Mouse (Mus musculus) neural tube, embryonic 15.5 days (tissue): ENCODE measurements around the gene Ak4. TPM values are rescaled to one million over a fixed set of nuclear protein-coding genes. Genes with fewer than 3 reads are reported as not detected.

Experiments used
- polyA plus RNA-seq: library from polyadenylated mRNA; unstranded; fragments of >200 nt; fragmentation: Nextera tagmentation; extraction: Ambion mirVana; gene quantifications from 2 replicates; pipeline ENCODE4 v1.2.1, GENCODE M21; 2015

The Ak4 gene
- polyA plus RNA-seq, 1 experiment from 2014 or later, result 7.4 TPM

Other genes starting within 250 kb of the Ak4 start
- gene Jak1, start 154.0 kb upstream of the Ak4 start, polyA plus RNA-seq, result 85.2 and 95.6 TPM in 2 replicates
- gene Dnajc6, start 77.4 kb downstream of the Ak4 start, polyA plus RNA-seq, result 51.7 and 57.4 TPM in 2 replicates
- 75.6 and 77.5 TPM in 2 replicates for gene Leprot, start 228.4 kb downstream of the Ak4 start, polyA plus RNA-seq